Mouse (Mus musculus) T-helper 2 cell (primary cell): ENCODE measurements at regions not wholly inside any gene's neighbourhood (a gene's known extent, or its start where the extent isn't known, plus 50 kb on each side); places are given as distances from the start of the nearest gene placed in this dataset.

ENCODE experiments used
- in situ Hi-C: fragments of 300-600 bp; cut with MboI, MseI; formaldehyde crosslinking; loops from one replicate; pipeline ENCODE4 v1.15.1; 2025; ENCODE audit warnings: high pct_unique_total_duplicates

DNA sequence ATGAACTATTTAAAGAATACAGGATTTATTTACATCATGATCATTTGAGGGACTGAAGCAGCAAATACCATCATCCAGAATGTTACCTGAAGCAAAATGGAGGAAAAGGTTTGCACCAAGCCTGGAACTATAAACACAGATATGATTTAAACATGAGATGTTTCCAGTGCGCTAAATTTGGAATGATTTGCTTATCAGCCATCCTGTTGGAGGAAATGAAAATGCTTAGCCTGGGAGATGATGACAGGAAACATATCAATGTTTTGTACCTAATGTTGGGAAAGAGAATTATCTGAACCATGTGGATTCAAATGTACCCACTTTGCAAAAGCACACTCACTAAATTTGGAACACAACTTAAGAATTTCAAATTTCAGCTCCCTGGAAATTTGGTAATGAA, 149.3 kb downstream of the Adgra3 start:
- in situ Hi-C loops: no loop called here

- in situ Hi-C loops: no loop called here
Observed at GRCm38 (mm10) chr5:49896106-49896505, 162.7 kb downstream of the Adgra3 start.

- in situ Hi-C loops: no loop called here
Observed at GRCm38 (mm10) chr5:49880383-49880782, 178.4 kb downstream of the Adgra3 start.

DNA sequence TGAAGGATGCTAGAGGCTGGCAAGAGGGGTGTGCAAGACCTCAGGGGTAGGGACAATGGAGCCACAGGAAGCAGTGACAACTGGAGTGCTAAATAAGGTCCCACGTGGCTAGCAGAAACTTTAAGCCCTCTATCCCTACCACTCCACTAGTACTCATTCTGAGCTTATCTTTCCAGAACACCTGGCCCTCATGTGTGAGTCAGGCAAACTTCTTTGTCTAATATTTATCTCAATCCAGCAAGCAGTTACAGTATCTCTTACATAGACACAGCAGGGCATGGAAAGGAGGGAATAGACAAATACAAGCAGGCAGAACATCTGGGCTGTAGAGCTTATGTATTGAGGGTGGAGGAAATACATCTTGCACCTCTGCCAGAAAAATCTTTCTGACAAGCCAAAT, 182.6 kb downstream of the Adgra3 start:
- in situ Hi-C loops: no loop called here

GRCm38 (mm10) chr5:49857202-49857601, 201.6 kb downstream of the Adgra3 start:
- in situ Hi-C loops: no loop called here

- in situ Hi-C loops: no loop called here
Observed at GRCm38 (mm10) chr5:49856036-49856435, 202.8 kb downstream of the Adgra3 start.

GRCm38 (mm10) chr5:49848680-49849079, 210.1 kb downstream of the Adgra3 start:
- in situ Hi-C loops: no loop called here

- in situ Hi-C loops: no loop called here
Observed at GRCm38 (mm10) chr5:49848174-49848573, 210.6 kb downstream of the Adgra3 start.

DNA sequence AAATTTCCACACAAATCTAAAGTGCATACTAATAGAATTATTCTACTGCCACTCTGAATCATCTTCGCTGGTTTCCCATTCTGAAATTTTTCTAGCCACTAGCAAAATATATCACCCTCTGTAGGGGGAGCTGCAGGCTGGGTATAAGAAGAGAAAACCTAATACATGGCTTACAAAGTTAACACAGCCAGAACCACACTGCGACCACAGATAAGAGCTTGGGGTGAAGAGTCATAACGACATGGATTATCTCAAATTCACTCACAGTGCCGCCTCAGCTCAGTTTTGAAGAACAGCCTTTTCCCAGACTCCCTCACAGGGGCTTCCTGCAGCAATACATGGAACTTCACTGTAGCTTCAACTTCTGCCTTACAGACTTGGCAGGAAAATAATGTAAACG, 240.0 kb downstream of the Adgra3 start:
- in situ Hi-C loops: no loop called here

GRCm38 (mm10) chr5:49816751-49817150, 242.1 kb downstream of the Adgra3 start:
- in situ Hi-C loops: no loop called here

DNA sequence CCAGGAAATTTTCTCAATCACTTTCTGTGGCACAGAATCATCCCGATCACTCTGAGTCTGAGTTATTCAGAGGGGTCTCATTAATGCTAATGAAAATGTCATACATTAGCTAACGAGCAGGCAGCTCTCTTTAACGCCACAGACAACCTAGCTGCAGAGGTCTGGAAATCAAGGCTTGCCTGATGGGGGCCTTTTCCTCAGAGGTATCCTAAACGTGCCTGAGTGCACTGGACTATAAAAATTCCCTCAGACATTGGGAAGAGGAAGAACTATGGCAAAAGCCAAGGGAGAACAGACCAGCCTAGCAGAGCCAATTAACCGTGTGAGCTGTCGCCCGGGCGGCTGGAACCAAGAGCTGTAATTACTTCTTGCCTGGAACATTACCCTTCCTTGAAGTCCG, 245.5 kb downstream of the Adgra3 start:
- in situ Hi-C loops: no loop called here

DNA sequence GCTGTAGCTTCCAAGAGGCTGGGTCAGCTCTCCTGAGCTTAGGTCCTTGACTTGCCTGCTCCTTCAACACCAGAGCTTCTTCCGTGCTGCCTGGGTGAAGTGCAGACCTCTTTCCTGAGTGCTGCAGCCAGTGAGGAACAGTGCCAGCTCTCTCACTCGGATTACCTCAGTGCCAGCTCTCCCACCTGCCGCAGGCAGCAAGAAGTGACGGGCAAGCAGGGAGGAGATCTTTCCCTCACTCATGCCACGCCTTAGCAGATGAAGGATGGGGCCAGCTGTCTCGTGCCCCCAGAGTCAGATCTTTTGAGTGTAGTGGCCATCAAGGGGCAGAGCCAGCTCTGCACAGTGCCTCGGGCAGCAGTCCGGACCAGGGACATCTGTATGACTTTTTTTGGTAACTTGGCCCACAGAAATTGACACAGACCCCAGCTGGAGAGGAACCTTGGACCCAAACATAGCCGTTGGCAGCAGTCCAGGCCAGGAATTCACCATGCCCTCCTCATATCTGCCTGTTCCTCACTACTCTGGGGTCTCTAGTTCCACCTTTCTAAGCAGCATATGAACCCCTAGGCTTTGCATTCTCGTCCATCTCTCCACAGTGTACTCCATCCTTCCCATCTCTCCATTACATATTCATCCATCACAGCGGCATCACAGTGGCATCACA, 263.9 kb upstream of the Kcnip4 start:
- in situ Hi-C loops: no loop called here

DNA sequence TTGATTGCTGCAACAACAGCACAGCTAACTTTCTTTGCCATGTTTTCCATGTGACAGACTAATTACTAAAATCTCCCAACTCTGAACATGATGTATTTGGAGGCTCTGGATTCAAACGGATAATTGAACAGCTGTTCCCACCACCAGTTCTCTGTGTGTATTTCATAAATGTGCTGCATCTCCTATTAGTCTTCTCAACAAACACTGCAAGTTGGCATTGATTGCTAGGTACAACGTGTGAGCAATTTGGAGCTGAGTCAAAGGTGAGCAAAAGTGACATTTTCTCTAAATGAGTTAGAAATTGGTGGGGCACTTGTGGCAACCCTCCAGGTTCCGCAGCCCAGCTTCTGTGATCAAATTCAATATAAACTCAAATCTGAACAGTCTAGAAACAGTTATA, 259.0 kb upstream of the Kcnip4 start:
- in situ Hi-C loops: no loop called here

- in situ Hi-C loops: no loop called here
Observed at GRCm38 (mm10) chr5:49761054-49761453, 236.3 kb upstream of the Kcnip4 start.

DNA sequence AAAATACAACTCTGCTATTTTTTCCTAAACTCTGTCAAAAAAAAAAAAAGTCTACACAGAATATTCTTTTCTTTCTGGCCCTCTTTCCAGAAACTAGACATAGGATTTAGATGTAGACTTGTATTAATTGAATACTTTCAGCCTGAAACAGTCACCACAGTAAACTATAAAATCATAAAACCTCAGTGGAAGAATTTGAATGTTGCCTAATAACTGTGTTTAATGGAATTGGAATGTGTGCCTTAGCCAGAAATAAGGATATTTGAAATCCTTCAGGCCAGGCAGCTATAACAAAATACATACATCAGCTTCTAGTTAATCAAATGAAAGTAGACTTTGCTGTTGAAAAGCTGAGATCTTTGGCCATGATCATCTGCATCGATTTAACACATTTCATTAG, 230.8 kb upstream of the Kcnip4 start:
- in situ Hi-C loops: no loop called here

- in situ Hi-C loops: no loop called here
Observed at GRCm38 (mm10) chr5:49712607-49713006, 187.9 kb upstream of the Kcnip4 start.

DNA sequence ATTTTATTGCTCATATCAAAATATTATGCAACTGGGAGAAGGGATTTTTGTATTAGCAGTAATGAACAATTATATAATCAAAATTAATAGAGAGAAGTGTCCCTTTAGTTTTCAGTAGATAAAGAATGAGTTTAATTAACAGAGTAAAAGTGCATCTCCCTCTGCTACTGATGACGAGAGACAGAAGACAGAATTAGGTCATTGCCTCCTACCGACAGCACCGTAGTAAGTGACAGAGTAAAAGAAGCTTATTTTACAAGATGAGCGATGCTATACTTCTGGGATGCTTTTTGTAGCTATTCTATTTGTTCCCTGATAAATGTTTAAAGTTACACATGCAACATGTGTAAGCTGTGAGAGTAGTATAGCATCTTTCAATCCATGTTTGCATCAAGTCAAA, 157.4 kb upstream of the Kcnip4 start:
- in situ Hi-C loops: loop anchor here (25.0 kb wide), 1 partner anchor 1195 kb away; no protein-coding TSS in a partner anchor

DNA sequence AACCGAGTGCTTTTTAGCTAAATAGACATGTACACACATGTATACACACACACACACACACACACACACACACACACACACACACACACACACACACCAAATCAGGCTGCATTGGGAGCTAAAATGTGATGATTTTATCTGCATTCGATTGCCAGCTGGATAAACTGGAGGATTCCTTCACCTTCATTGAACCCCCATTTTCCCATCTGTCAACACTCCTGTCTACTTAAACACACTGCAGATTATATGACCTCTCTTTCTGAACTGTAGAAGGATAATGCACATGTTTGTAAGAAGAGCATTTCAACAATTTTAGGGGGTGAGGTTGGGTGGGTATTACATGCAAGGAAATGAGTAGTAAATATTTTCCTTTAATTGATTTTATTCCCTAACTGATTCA, 156.8 kb upstream of the Kcnip4 start:
- in situ Hi-C loops: loop anchor here (25.0 kb wide), 1 partner anchor 1194 kb away; no protein-coding TSS in a partner anchor

GRCm38 (mm10) chr5:49675885-49676284, 151.2 kb upstream of the Kcnip4 start:
- in situ Hi-C loops: loop anchor here (25.0 kb wide), 1 partner anchor 1189 kb away; no protein-coding TSS in a partner anchor

- in situ Hi-C loops: no loop called here
Observed at GRCm38 (mm10) chr5:49665196-49665595, 140.5 kb upstream of the Kcnip4 start.

DNA sequence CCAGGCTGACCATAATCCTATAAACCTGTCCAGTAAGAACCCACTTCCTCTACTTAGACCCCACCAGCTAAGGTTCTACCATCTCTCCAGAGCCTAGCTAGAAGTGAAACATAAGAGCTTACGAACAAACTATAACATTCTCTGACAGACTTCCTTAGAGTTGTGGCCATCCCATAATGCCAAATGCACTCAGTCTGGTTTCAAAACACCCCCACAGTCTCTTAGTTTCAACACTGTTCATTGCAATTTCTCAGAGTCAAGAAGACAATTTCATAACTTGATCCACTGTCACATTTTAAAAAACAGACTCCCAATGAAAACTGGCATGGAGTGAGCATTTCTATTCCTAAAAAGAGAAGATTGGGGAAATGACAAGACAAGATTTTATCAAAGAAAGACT, 139.2 kb upstream of the Kcnip4 start:
- in situ Hi-C loops: no loop called here

DNA sequence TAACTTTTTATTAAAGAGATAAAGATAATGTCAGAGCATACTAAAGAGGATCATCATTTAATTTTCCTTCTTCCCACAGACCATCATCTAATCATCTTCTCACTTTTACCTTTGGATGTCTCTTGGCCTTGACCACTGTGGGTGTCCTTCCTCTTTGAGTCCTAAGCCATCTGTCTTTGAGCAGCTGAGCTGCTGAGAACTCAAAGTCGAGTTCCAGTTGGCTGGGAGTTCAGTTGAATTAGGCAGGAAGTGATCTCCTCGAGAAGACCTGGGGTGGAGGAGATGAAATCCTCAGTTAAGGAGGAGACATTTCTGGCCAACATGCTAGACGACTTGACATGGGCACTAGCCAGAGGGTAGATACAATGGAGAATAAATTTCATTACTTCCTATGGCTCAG, 137.4 kb upstream of the Kcnip4 start:
- in situ Hi-C loops: no loop called here

DNA sequence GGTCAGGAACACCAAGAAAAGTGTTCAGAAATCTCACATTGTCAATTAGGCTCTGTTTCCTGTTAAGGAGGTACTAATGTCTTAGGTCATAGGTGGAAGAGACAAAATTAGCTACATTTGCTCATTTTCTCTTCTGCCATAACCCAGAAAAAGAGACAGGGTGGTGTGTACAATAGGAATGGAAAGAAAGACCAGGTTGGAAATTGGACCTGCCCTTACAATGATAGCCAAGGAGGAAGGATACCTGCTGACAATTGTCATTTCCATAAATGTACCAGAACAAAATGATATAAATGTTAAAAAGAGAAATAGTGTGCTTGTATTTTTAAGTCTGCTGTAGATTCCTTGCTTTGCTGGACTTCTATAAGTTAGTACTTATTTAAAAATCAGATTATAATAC, 135.9 kb upstream of the Kcnip4 start:
- in situ Hi-C loops: no loop called here

GRCm38 (mm10) chr5:49650953-49651352, 126.2 kb upstream of the Kcnip4 start:
- in situ Hi-C loops: no loop called here
